Mouse (Mus musculus): ENCODE measurements around the gene Cntn4. TPM values are rescaled to one million over a fixed set of nuclear protein-coding genes. Genes with fewer than 3 reads are reported as not detected.

Cntn4 gene
- polyA plus RNA-seq, 1 experiment from 2014 or later, result 15.3 TPM

- ATAC-seq (ENCODE audit: insufficient number of reproducible peaks, low FRiP score, low TSS enrichment, low read depth), result no peak
- H3K4me2 ChIP-seq (replicated peaks), result no peak overlapping the region
- H3K9me3 ChIP-seq (replicated peaks), result no peaks in the 10 kb centered on the region
- H3K4me1 ChIP-seq, result no peaks in the 10 kb centered on the region
- no peaks in the 10 kb centered on the region for H3K27me3 ChIP-seq
- H3K4me3 ChIP-seq (replicated peaks), result no peak overlapping the region
- 63% methylated on average over 8 of the region's 8 CpGs for WGBS
- H3K27ac ChIP-seq (replicated peaks), result no peak overlapping the region
- no peak overlapping the region for H3K9ac ChIP-seq
- H3K36me3 ChIP-seq, result no peaks in the 10 kb centered on the region
Measured at GRCm38 (mm10) chr6:106675581-106675980, 998.1 kb downstream of the Cntn4 start.

- H3K27me3 ChIP-seq, result no peaks in the 10 kb centered on the region
- H3K4me2 ChIP-seq (replicated peaks), result no peak overlapping the region
- no peaks in the 10 kb centered on the region for H3K36me3 ChIP-seq
- no peaks in the 10 kb centered on the region for H3K4me1 ChIP-seq
- H3K4me3 ChIP-seq (replicated peaks), result no peak overlapping the region
- H3K27ac ChIP-seq (replicated peaks), result no peak overlapping the region
- no peaks in the 10 kb centered on the region for H3K9me3 ChIP-seq (replicated peaks)
- no peak for ATAC-seq (ENCODE audit: insufficient number of reproducible peaks, low FRiP score, low TSS enrichment, low read depth)
- H3K9ac ChIP-seq, result no peak overlapping the region
- WGBS, result 63% methylated on average over 3 of the region's 3 CpGs
Measured at GRCm38 (mm10) chr6:106701931-106702330, 1024.5 kb downstream of the Cntn4 start.

GRCm38 (mm10) chr6:106705506-106706035 is 1028.1 kb downstream of the Cntn4 start:
- no peaks in the 10 kb centered on the region for H3K4me1 ChIP-seq
- no peaks in the 10 kb centered on the region for H3K27me3 ChIP-seq
- no peaks in the 10 kb centered on the region for H3K36me3 ChIP-seq
- no peak overlapping the region for H3K4me2 ChIP-seq (replicated peaks)
- H3K9me3 ChIP-seq (replicated peaks), result no peaks in the 10 kb centered on the region
- ATAC-seq (ENCODE audit: insufficient number of reproducible peaks, low FRiP score, low TSS enrichment, low read depth), result no peak
- no peak overlapping the region for H3K27ac ChIP-seq (replicated peaks)
- 44% methylated on average over 3 of the region's 3 CpGs for WGBS
- no peak overlapping the region for H3K9ac ChIP-seq
- no peak overlapping the region for H3K4me3 ChIP-seq (replicated peaks)

GRCm38 (mm10) chr6:106725642-106726041 is 1048.2 kb downstream of the Cntn4 start:
- WGBS, result 70% methylated on average over 4 of the region's 4 CpGs
- H3K36me3 ChIP-seq, result no peaks in the 10 kb centered on the region

GRCm38 (mm10) chr6:106726078-106726477 is 1048.6 kb downstream of the Cntn4 start:
- no peak for ATAC-seq (ENCODE audit: insufficient number of reproducible peaks, low FRiP score, low TSS enrichment, low read depth)
- Histone ChIP-seq H3K4me3 (replicated peaks) (no peak overlapping the region), H3K36me3 (no peaks in the 10 kb centered on the region), H3K27ac (replicated peaks) (no peak overlapping the region), H3K9me3 (replicated peaks) (no peaks in the 10 kb centered on the region), H3K9ac (no peak overlapping the region), H3K27me3 (no peaks in the 10 kb centered on the region), H3K4me1 (no peaks in the 10 kb centered on the region), H3K4me2 (replicated peaks) (no peak overlapping the region)
- 67% methylated on average over 6 of the region's 6 CpGs for WGBS

More at GRCm38 (mm10) chr6:106725642-106726041, 1048.2 kb downstream of the Cntn4 start:
- Histone ChIP-seq H3K27ac (replicated peaks) (no peak overlapping the region), H3K4me3 (replicated peaks) (no peak overlapping the region), H3K9me3 (replicated peaks) (no peaks in the 10 kb centered on the region), H3K9ac (no peak overlapping the region), H3K27me3 (no peaks in the 10 kb centered on the region), H3K4me1 (no peaks in the 10 kb centered on the region), H3K4me2 (replicated peaks) (no peak overlapping the region)
- no peak for ATAC-seq (ENCODE audit: insufficient number of reproducible peaks, low FRiP score, low TSS enrichment, low read depth)

- Histone ChIP-seq H3K27ac (replicated peaks) (no peak overlapping the region), H3K9ac (no peak overlapping the region), H3K9me3 (replicated peaks) (no peaks in the 10 kb centered on the region), H3K36me3 (no peaks in the 10 kb centered on the region), H3K27me3 (no peaks in the 10 kb centered on the region), H3K4me3 (replicated peaks) (no peak overlapping the region), H3K4me2 (replicated peaks) (no peak overlapping the region), H3K4me1 (no peaks in the 10 kb centered on the region)
- 69% methylated on average over 1 of the region's 1 CpGs for WGBS
- no peak for ATAC-seq (ENCODE audit: insufficient number of reproducible peaks, low FRiP score, low TSS enrichment, low read depth)
Measured at GRCm38 (mm10) chr6:106727703-106728102, 1050.2 kb downstream of the Cntn4 start.

- Histone ChIP-seq H3K36me3 (no peaks in the 10 kb centered on the region), H3K9ac (no peak overlapping the region), H3K4me3 (replicated peaks) (no peak overlapping the region), H3K27ac (replicated peaks) (no peak overlapping the region), H3K27me3 (no peaks in the 10 kb centered on the region), H3K4me1 (no peaks in the 10 kb centered on the region), H3K9me3 (replicated peaks) (no peaks in the 10 kb centered on the region), H3K4me2 (replicated peaks) (no peak overlapping the region)
- WGBS, result 78% methylated on average over 4 of the region's 4 CpGs
- ATAC-seq (ENCODE audit: insufficient number of reproducible peaks, low FRiP score, low TSS enrichment, low read depth), result no peak
Measured at GRCm38 (mm10) chr6:106729682-106730314, 1052.3 kb downstream of the Cntn4 start.

GRCm38 (mm10) chr6:106732563-106732962 is 1055.1 kb downstream of the Cntn4 start:
- no peak for ATAC-seq (ENCODE audit: insufficient number of reproducible peaks, low FRiP score, low TSS enrichment, low read depth)
- Histone ChIP-seq H3K9me3 (replicated peaks) (no peaks in the 10 kb centered on the region), H3K36me3 (no peaks in the 10 kb centered on the region), H3K4me2 (replicated peaks) (no peak overlapping the region), H3K27ac (replicated peaks) (no peak overlapping the region), H3K27me3 (no peaks in the 10 kb centered on the region), H3K4me3 (replicated peaks) (no peak overlapping the region), H3K9ac (no peak overlapping the region), H3K4me1 (no peaks in the 10 kb centered on the region)
- 76% methylated on average over 4 of the region's 4 CpGs for WGBS

GRCm38 (mm10) chr6:106738229-106738628 is 1060.8 kb downstream of the Cntn4 start:
- H3K4me1 ChIP-seq, result no peaks in the 10 kb centered on the region
- H3K4me3 ChIP-seq (replicated peaks), result no peak overlapping the region
- no peaks in the 10 kb centered on the region for H3K36me3 ChIP-seq
- H3K4me2 ChIP-seq (replicated peaks), result no peak overlapping the region
- H3K9me3 ChIP-seq (replicated peaks), result no peaks in the 10 kb centered on the region
- H3K27me3 ChIP-seq, result no peaks in the 10 kb centered on the region
- no peak for ATAC-seq (ENCODE audit: insufficient number of reproducible peaks, low FRiP score, low TSS enrichment, low read depth)
- H3K27ac ChIP-seq (replicated peaks), result no peak overlapping the region
- H3K9ac ChIP-seq, result no peak overlapping the region
- WGBS, result 64% methylated on average over 3 of the region's 3 CpGs

GRCm38 (mm10) chr6:106740244-106740825 is 1062.9 kb downstream of the Cntn4 start:
- ATAC-seq (ENCODE audit: insufficient number of reproducible peaks, low FRiP score, low TSS enrichment, low read depth), result no peak
- Histone ChIP-seq H3K4me3 (replicated peaks) (no peak overlapping the region), H3K9ac (no peak overlapping the region), H3K4me2 (replicated peaks) (no peak overlapping the region), H3K9me3 (replicated peaks) (no peaks in the 10 kb centered on the region), H3K36me3 (no peaks in the 10 kb centered on the region), H3K27ac (replicated peaks) (no peak overlapping the region), H3K27me3 (no peaks in the 10 kb centered on the region), H3K4me1 (no peaks in the 10 kb centered on the region)
- 90% methylated on average over 1 of the region's 1 CpGs for WGBS

GRCm38 (mm10) chr6:106743556-106744233 is 1066.2 kb downstream of the Cntn4 start:
- no peaks in the 10 kb centered on the region for H3K9me3 ChIP-seq (replicated peaks)
- no peak for ATAC-seq (ENCODE audit: insufficient number of reproducible peaks, low FRiP score, low TSS enrichment, low read depth)

More at GRCm38 (mm10) chr6:106743556-106744233, 1066.2 kb downstream of the Cntn4 start:
- 67% methylated on average over 7 of the region's 7 CpGs for WGBS
- H3K27me3 ChIP-seq, result no peaks in the 10 kb centered on the region
- no peak overlapping the region for H3K9ac ChIP-seq
- H3K27ac ChIP-seq (replicated peaks), result no peak overlapping the region
- no peaks in the 10 kb centered on the region for H3K4me1 ChIP-seq
- H3K4me3 ChIP-seq (replicated peaks), result no peak overlapping the region
- no peaks in the 10 kb centered on the region for H3K36me3 ChIP-seq
- H3K4me2 ChIP-seq (replicated peaks), result no peak overlapping the region
